Mouse (Mus musculus) left cerebral cortex, adult 9 months (tissue): Measurements from ENCODE around the gene Brca2.
"Not testable (repeated sequence)": the region's sequence is repeated elsewhere in the genome, so short reads cannot be mapped to it uniquely, and the experiment has no call there.

ENCODE experiments used
- DNase-seq, 2 experiments: peaks; one replicate each; pipeline ENCODE4 v3.0.0; 2022; ENCODE audit warnings: low spot score in 2 of 2

The Brca2 gene

GRCm38 (mm10) chr5:150521937-150522866 lies at the start of gene Brca2:
TSS of gene Brca2 (plus strand) at chr5:150522630.
- DNase-seq: peak; percentile 52 to 83

- no peak for DNase-seq
Observed at GRCm38 (mm10) chr5:150477364-150477763, 45.1 kb upstream of the Brca2 start.

- no peak for DNase-seq
Observed at GRCm38 (mm10) chr5:150478612-150479011, 43.8 kb upstream of the Brca2 start.

GRCm38 (mm10) chr5:150485198-150485597 lies 37.2 kb upstream of the Brca2 start:
- no peak for DNase-seq

GRCm38 (mm10) chr5:150490285-150490684 lies 32.1 kb upstream of the Brca2 start:
- no peak for DNase-seq

GRCm38 (mm10) chr5:150490821-150491220 lies 31.6 kb upstream of the Brca2 start:
- no peak for DNase-seq

GRCm38 (mm10) chr5:150491573-150492173 lies 30.8 kb upstream of the Brca2 start:
- DNase-seq: not testable (repeated sequence)

- peak in 1 of 2 experiments; percentile 32 for DNase-seq
Observed at GRCm38 (mm10) chr5:150495792-150496191, 26.6 kb upstream of the Brca2 start.

GRCm38 (mm10) chr5:150510451-150511225 lies 11.8 kb upstream of the Brca2 start:
- no peak for DNase-seq

- DNase-seq: no peak
Observed at GRCm38 (mm10) chr5:150513264-150513663, 9.2 kb upstream of the Brca2 start.

- no peak for DNase-seq
Observed at GRCm38 (mm10) chr5:150514027-150514426, 8.4 kb upstream of the Brca2 start.

GRCm38 (mm10) chr5:150518064-150518463 lies 4.4 kb upstream of the Brca2 start, which contains the start of gene Zar1l:
TSS of gene Zar1l (minus strand) at chr5:150518164.
- DNase-seq: no peak

GRCm38 (mm10) chr5:150519551-150519950 lies 2.9 kb upstream of the Brca2 start:
- DNase-seq: no peak

GRCm38 (mm10) chr5:150522867-150523234 lies 421 bp downstream of the Brca2 start:
- DNase-seq: no peak

GRCm38 (mm10) chr5:150525239-150525638 lies 2.8 kb downstream of the Brca2 start:
- DNase-seq: no peak

- DNase-seq: no peak
Observed at GRCm38 (mm10) chr5:150541302-150541701, 18.9 kb downstream of the Brca2 start.

- DNase-seq: no peak
Observed at GRCm38 (mm10) chr5:150543184-150543583, 20.8 kb downstream of the Brca2 start.

- DNase-seq: no peak
Observed at GRCm38 (mm10) chr5:150551637-150552036, 29.2 kb downstream of the Brca2 start.

GRCm38 (mm10) chr5:150559519-150560103 lies 37.2 kb downstream of the Brca2 start:
- DNase-seq: no peak

- no peak for DNase-seq
Observed at GRCm38 (mm10) chr5:150560851-150561250, 38.4 kb downstream of the Brca2 start.

GRCm38 (mm10) chr5:150561376-150561775 lies 38.9 kb downstream of the Brca2 start:
- DNase-seq: no peak

GRCm38 (mm10) chr5:150561783-150562182 lies 39.4 kb downstream of the Brca2 start:
- DNase-seq: no peak
